Comparison of ENCODE assay signal across 11 mouse cellular contexts in genomic region chr2:128325097-128325421, GRCm38 (mm10).
DNase-seq lines count a peak whose midpoint lies in the region; ATAC-seq lines count a peak whose summit lies in the region.
"Had no signal": no experiment of that assay in that cellular context is flagged by ENCODE, and none has a peak within 500 bp of the region (broad histone marks: within the 10 kb centered on the region; RNA-seq: fewer than 3 reads in every experiment).

No protein-coding gene starts in this region.

- peak; percentile 29; the same call in 1 of the 2 replicates for ATAC-seq in lung, embryonic 16.5 days (ENCODE audit: low read depth)
- no peak; the same call in 1 of the 2 replicates for ATAC-seq in hindbrain, embryonic 14.5 days (ENCODE audit: low FRiP score)
- no peak for ATAC-seq in stomach, embryonic 15.5 days (ENCODE audit: insufficient read depth, low FRiP score, low read depth)
- ATAC-seq: liver, postnatal 0 days; Patski had no signal

- H3K9me3 ChIP-seq in lung, embryonic 16.5 days (ENCODE audit: control insufficient read depth, low read length) = no peaks in the 10 kb centered on the region
- H3K9me3 ChIP-seq in hindbrain, embryonic 14.5 days (ENCODE audit: control insufficient read depth, low read length) = no peaks in the 10 kb centered on the region
- H3K9me3 ChIP-seq in stomach, embryonic 15.5 days = no peaks in the 10 kb centered on the region
- H3K9me3 ChIP-seq: midbrain, embryonic 12.5 days had no signal

- no peak overlapping the region for H3K4me2 ChIP-seq in lung, embryonic 16.5 days (ENCODE audit: low read depth, low read length)
- H3K4me2 ChIP-seq in hindbrain, embryonic 14.5 days (replicated peaks) = no peak overlapping the region
- H3K4me2 ChIP-seq in stomach, embryonic 15.5 days = no peak overlapping the region
- H3K4me2 ChIP-seq: midbrain, embryonic 12.5 days had no signal

- H3K9ac ChIP-seq in lung, embryonic 16.5 days (ENCODE audit: low read length) = no peak overlapping the region
- H3K9ac ChIP-seq in hindbrain, embryonic 14.5 days = no peak overlapping the region
- H3K9ac ChIP-seq in stomach, embryonic 15.5 days = no peak overlapping the region
- H3K9ac ChIP-seq: liver, postnatal 0 days; midbrain, embryonic 12.5 days had no signal

- H3K4me3 ChIP-seq in lung, embryonic 16.5 days (ENCODE audit: low read length) = no peak overlapping the region
- no peak overlapping the region for H3K4me3 ChIP-seq in hindbrain, embryonic 14.5 days (replicated peaks; ENCODE audit: low read length)
- H3K4me3 ChIP-seq in stomach, embryonic 15.5 days (replicated peaks) = no peak overlapping the region
- H3K4me3 ChIP-seq: midbrain, embryonic 12.5 days had no signal

- no peaks in the 10 kb centered on the region for H3K27me3 ChIP-seq in lung, embryonic 16.5 days (ENCODE audit: control insufficient read depth, insufficient read depth, low read depth, low read length)
- no peaks in the 10 kb centered on the region for H3K27me3 ChIP-seq in hindbrain, embryonic 14.5 days (ENCODE audit: control insufficient read depth, insufficient read depth, low read length)
- H3K27me3 ChIP-seq in stomach, embryonic 15.5 days (replicated peaks) = no peaks in the 10 kb centered on the region
- H3K27me3 ChIP-seq: midbrain, embryonic 12.5 days; Patski had no signal

- H3K27ac ChIP-seq in lung, embryonic 16.5 days (ENCODE audit: low read length) = no peak overlapping the region
- H3K27ac ChIP-seq in hindbrain, embryonic 14.5 days = peak overlapping the region; percentile 58
- H3K27ac ChIP-seq in stomach, embryonic 15.5 days = peak overlapping the region; percentile 88; the same call in 1 of the 2 replicates
- H3K27ac ChIP-seq: midbrain, embryonic 12.5 days had no signal

- peak; percentile 93 for DNase-seq in heart, adult 11 months
- no peak for DNase-seq in heart, postnatal 4 days
- no peak for DNase-seq in lung, postnatal 36 days
- no peak for DNase-seq in hindbrain, embryonic 14.5 days (ENCODE audit: low spot score)
- DNase-seq in liver = no peak
- DNase-seq in frontal cortex, postnatal 36 days (ENCODE audit: low spot score in 2 of 2) = no peak
- DNase-seq: liver, postnatal 0 days had no signal

- peaks cover 23% of the 10 kb centered on the region for H3K4me1 ChIP-seq in lung, embryonic 16.5 days (replicated peaks; ENCODE audit: control insufficient read depth, insufficient read depth, low read length)
- peaks cover 13% of the 10 kb centered on the region; the same call in 1 of the 2 replicates for H3K4me1 ChIP-seq in hindbrain, embryonic 14.5 days (replicated peaks; ENCODE audit: control insufficient read depth, insufficient read depth, low read length)
- peaks cover 10% of the 10 kb centered on the region for H3K4me1 ChIP-seq in stomach, embryonic 15.5 days

- no peaks in the 10 kb centered on the region for H3K36me3 ChIP-seq in lung, embryonic 16.5 days (ENCODE audit: control insufficient read depth, insufficient read depth, low read length)
- H3K36me3 ChIP-seq in hindbrain, embryonic 14.5 days (replicated peaks; ENCODE audit: control insufficient read depth, insufficient read depth) = no peaks in the 10 kb centered on the region
- H3K36me3 ChIP-seq in stomach, embryonic 15.5 days = no peaks in the 10 kb centered on the region
- H3K36me3 ChIP-seq: midbrain, embryonic 12.5 days had no signal

- WGBS in lung, embryonic 16.5 days = 57% methylated on average over 4 of the region's 4 CpGs
- WGBS in hindbrain, embryonic 14.5 days = 59% methylated on average over 4 of the region's 4 CpGs
- 58% methylated on average over 4 of the region's 4 CpGs for WGBS in stomach, embryonic 15.5 days
